Mouse (Mus musculus) hindbrain, embryonic 12.5 days (tissue): Measurements from ENCODE around the gene Gart. TPM values are rescaled to one million over a fixed set of nuclear protein-coding genes. Genes with fewer than 3 reads are reported as not detected.

Experiments used
- ATAC-seq: fragments of 200-750 bp; cut with Nextera tagmentation; 2 replicates; pipeline ENCODE4 v1.8.0; 2017; ENCODE audit warnings: moderate TSS enrichment; ENCODE audit not compliant: low FRiP score
- H3K27ac ChIP-seq: fragments of 300-500 bp; sonication (generic); 2 replicates; pipeline ENCODE4 v1.5.1; 2016; ENCODE audit warnings: mild to moderate bottlenecking
- H3K27me3 ChIP-seq: fragments of 300-500 bp; sonication (generic); 2 replicates; pipeline ENCODE4 v1.6.1; 2016; ENCODE audit warnings: mild to moderate bottlenecking
- H3K36me3 ChIP-seq: fragments of 300-500 bp; sonication (generic); 2 replicates; pipeline ENCODE4 v1.6.1; 2016; ENCODE audit warnings: mild to moderate bottlenecking
- H3K4me1 ChIP-seq: fragments of 300-500 bp; sonication (generic); 2 replicates; pipeline ENCODE4 v1.6.1; 2016
- H3K4me2 ChIP-seq: fragments of 300-500 bp; sonication (generic); replicated peaks from 2 replicates; pipeline ENCODE4 v1.6.1; 2016; ENCODE audit warnings: mild to moderate bottlenecking
- H3K4me3 ChIP-seq: fragments of 300-500 bp; sonication (generic); 2 replicates; pipeline ENCODE4 v1.5.1; 2016; ENCODE audit warnings: mild to moderate bottlenecking
- H3K9ac ChIP-seq: fragments of 300-500 bp; sonication (generic); 2 replicates; pipeline ENCODE4 v1.6.1; 2016; ENCODE audit warnings: mild to moderate bottlenecking, moderate library complexity
- H3K9me3 ChIP-seq: fragments of 300-500 bp; sonication (generic); replicated peaks from 2 replicates; pipeline ENCODE4 v1.6.1; 2016; ENCODE audit warnings: mild to moderate bottlenecking
- WGBS: fragments of 180-500 bp; shearing (Covaris S2); methylation state at CpG from one replicate; pipeline ENCODE4 v1.1.7; 2016; 5-methylcytosine and 5-hydroxymethylcytosine counted together
- polyA plus RNA-seq: library from polyadenylated mRNA; unstranded; fragments of >200 nt; fragmentation: Nextera tagmentation; extraction: Ambion mirVana; gene quantifications from 2 replicates; pipeline ENCODE4 v1.2.1, GENCODE M21; 2016

Gart gene
- polyA plus RNA-seq, 1 experiment from 2014 or later, result 85.2 TPM

DNA sequence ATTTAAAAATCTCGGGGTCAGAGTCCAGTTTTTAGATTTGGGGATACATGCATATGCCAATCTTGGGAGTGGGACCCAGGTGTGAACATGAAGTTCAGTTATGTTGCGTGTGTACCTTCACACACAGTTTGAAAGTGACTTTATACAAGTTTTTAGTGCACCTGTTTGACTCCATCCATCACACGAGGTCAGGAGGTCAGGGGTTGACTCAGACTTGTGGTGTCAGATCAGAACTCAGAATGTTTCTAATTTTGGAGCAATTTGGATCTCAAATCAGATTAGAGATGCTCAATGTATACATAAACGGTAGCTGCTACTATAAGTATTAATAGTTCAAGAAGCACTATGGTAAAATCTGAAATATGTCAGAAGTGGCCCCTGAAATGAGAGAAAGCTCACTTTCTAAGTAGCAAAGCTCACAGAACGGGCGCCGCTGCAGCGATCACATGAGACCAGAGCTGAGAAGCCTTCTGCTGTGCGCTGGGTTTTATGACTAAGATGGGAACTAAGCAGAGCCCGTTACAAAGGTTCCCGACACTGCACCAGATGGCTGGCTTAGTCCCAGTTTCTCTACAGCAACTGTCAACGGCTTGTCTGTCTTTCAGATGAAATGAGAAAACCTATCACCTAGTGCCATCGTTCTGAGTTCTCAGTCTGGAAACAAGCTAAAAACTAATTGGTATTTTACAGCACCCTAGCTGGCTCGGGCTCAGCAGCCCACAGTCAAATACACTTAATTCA is 67.6 kb downstream of the Gart start:
- no peak for ATAC-seq
- Histone ChIP-seq H3K9me3 (no peaks in the 10 kb centered on the region), H3K36me3 (peaks cover 31% of the 10 kb centered on the region), H3K4me3 (no peak overlapping the region), H3K9ac (no peak overlapping the region), H3K27ac (no peak overlapping the region), H3K4me2 (no peak overlapping the region), H3K27me3 (no peaks in the 10 kb centered on the region), H3K4me1 (no peaks in the 10 kb centered on the region)
- 82% methylated on average over 14 of the region's 14 CpGs for WGBS

DNA sequence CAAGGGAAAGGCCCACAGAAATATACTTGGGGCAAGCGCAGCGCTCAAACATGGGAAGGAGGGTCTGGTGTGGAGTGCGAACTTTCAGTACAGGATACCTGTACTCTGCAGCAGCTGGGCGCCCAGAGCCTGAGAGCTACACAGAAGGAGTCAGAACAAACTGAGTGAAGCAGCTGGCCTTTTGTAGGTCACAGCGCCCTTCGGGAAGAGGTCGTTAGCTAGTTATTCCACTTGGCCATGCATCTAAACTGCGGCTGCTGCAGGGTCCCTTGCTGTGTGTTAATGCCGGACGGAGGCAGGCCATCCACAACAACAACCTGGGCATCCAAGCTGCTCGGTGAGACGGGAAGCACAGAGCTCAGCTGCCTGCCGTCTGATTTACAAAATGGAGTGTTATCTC is 71.6 kb downstream of the Gart start:
- Histone ChIP-seq H3K4me3 (no peak overlapping the region), H3K4me1 (no peaks in the 10 kb centered on the region), H3K4me2 (no peak overlapping the region), H3K9me3 (no peaks in the 10 kb centered on the region), H3K36me3 (peaks cover 11% of the 10 kb centered on the region; the same call in 1 of the 2 replicates), H3K9ac (no peak overlapping the region), H3K27me3 (no peaks in the 10 kb centered on the region), H3K27ac (no peak overlapping the region)
- WGBS, result 73% methylated on average over 13 of the region's 13 CpGs
- ATAC-seq, result no peak

Other genes starting within 250 kb of the Gart start
- gene Il10rb, start 240.8 kb downstream of the Gart start, polyA plus RNA-seq, result 8.5 and 10.1 TPM in 2 replicates
- 60.7 and 65.4 TPM in 2 replicates for gene Ifnar1, start 161.7 kb downstream of the Gart start, polyA plus RNA-seq
- gene Ifngr2, start 99.9 kb downstream of the Gart start, polyA plus RNA-seq, result 47.1 and 48.6 TPM in 2 replicates
- gene Tmem50b, start 49.2 kb downstream of the Gart start, polyA plus RNA-seq, result 46.6 and 48.7 TPM in 2 replicates
- gene Dnajc28, start 27.9 kb downstream of the Gart start, polyA plus RNA-seq, result 4.9 and 6.2 TPM in 2 replicates
- 159 and 162 TPM in 2 replicates for gene Son, start 554 bp upstream of the Gart start, polyA plus RNA-seq
- gene Donson, start 41.8 kb upstream of the Gart start, polyA plus RNA-seq, result 28.9 and 31.0 TPM in 2 replicates
- 81.1 and 83.4 TPM in 2 replicates for gene Cryzl1, start 82.0 kb upstream of the Gart start, polyA plus RNA-seq
- gene Itsn1, start 82.3 kb upstream of the Gart start, polyA plus RNA-seq, result 79.2 and 83.0 TPM in 2 replicates